Mouse (Mus musculus) embryonic fibroblast, embryonic 13.5 days (primary cell): ENCODE data around the gene Galnt2. TPM values are rescaled to one million over a fixed set of nuclear protein-coding genes. Genes with fewer than 3 reads are reported as not detected.

Source experiments
- H3K27ac ChIP-seq: 2 replicates; pipeline ENCODE4 v1.5.1; 2012; ENCODE audit warnings: low read length, control low read depth, inconsistent platforms; ENCODE audit not compliant: insufficient read depth
- H3K4me1 ChIP-seq: 2 replicates; pipeline ENCODE4 v1.6.1; 2011; ENCODE audit warnings: low read length; ENCODE audit not compliant: control insufficient read depth, insufficient read depth
- H3K4me3 ChIP-seq: 2 replicates; pipeline ENCODE4 v1.5.1; 2011; ENCODE audit warnings: mild to moderate bottlenecking, control low read depth, low read length; ENCODE audit not compliant: insufficient read depth
- CTCF ChIP-seq: IDR thresholded peaks from 2 replicates; pipeline ENCODE4 v1.5.1; 2011; ENCODE audit warnings: mild to moderate bottlenecking, control low read depth, low read length, moderate library complexity, borderline replicate concordance; ENCODE audit not compliant: insufficient read depth
- POLR2A ChIP-seq: IDR thresholded peaks from 2 replicates; pipeline ENCODE4 v1.6.1; 2011; ENCODE audit warnings: low read depth, mild to moderate bottlenecking, control low read depth, low read length, moderate library complexity
- polyA plus RNA-seq: library from polyadenylated mRNA; stranded (reverse); fragments of >200 nt; gene quantifications from 2 replicates; pipeline ENCODE4 v1.2.4, GENCODE M21; 2011; ENCODE audit warnings: low read depth; ENCODE audit not compliant: missing spikeins, insufficient read length

The Galnt2 gene
- polyA plus RNA-seq, 1 experiment, result 20.3 TPM

GRCm38 (mm10) chr8:124375168-124375567 is 144.0 kb downstream of the Galnt2 start:
- TF ChIP-seq CTCF, result no peak
- no peak for TF ChIP-seq POLR2A
- H3K27ac ChIP-seq, result no peak overlapping the region
- H3K4me1 ChIP-seq, result no peaks in the 10 kb centered on the region
- no peak overlapping the region for H3K4me3 ChIP-seq

- TF ChIP-seq POLR2A (no peak), CTCF (no peak)
- no peak overlapping the region for H3K27ac ChIP-seq
- H3K4me3 ChIP-seq, result no peak overlapping the region
- no peaks in the 10 kb centered on the region for H3K4me1 ChIP-seq
These were observed 144.5 kb downstream of the Galnt2 start for GRCm38 (mm10) chr8:124375727-124376126.

GRCm38 (mm10) chr8:124376406-124376805 is 145.2 kb downstream of the Galnt2 start:
- Histone ChIP-seq H3K4me1 (no peaks in the 10 kb centered on the region), H3K4me3 (no peak overlapping the region), H3K27ac (no peak overlapping the region)
- no peak for TF ChIP-seq CTCF
- no peak for TF ChIP-seq POLR2A

- no peak for TF ChIP-seq POLR2A
- TF ChIP-seq CTCF, result no peak
- H3K4me3 ChIP-seq, result no peak overlapping the region
- H3K27ac ChIP-seq, result no peak overlapping the region
- H3K4me1 ChIP-seq, result no peaks in the 10 kb centered on the region
These were observed 148.1 kb downstream of the Galnt2 start for GRCm38 (mm10) chr8:124379289-124379688.

- no peak for TF ChIP-seq POLR2A
- H3K4me3 ChIP-seq, result no peak overlapping the region
- no peaks in the 10 kb centered on the region for H3K4me1 ChIP-seq
- no peak overlapping the region for H3K27ac ChIP-seq
These were observed 151.0 kb downstream of the Galnt2 start for GRCm38 (mm10) chr8:124382235-124382634.

- TF ChIP-seq CTCF, result no peak
- TF ChIP-seq POLR2A, result no peak
- H3K4me1 ChIP-seq, result no peaks in the 10 kb centered on the region
- no peak overlapping the region for H3K4me3 ChIP-seq
- no peak overlapping the region for H3K27ac ChIP-seq
These were observed 153.1 kb downstream of the Galnt2 start for GRCm38 (mm10) chr8:124384336-124384735.

- no peak overlapping the region for H3K27ac ChIP-seq
- TF ChIP-seq CTCF (no peak), POLR2A (no peak)
These were observed 155.2 kb downstream of the Galnt2 start for GRCm38 (mm10) chr8:124386225-124386899.

GRCm38 (mm10) chr8:124389495-124389894 is 158.3 kb downstream of the Galnt2 start:
- no peaks in the 10 kb centered on the region for H3K4me1 ChIP-seq
- TF ChIP-seq POLR2A, result no peak
- no peak for TF ChIP-seq CTCF
- H3K27ac ChIP-seq, result no peak overlapping the region

More at GRCm38 (mm10) chr8:124386225-124386899, 155.2 kb downstream of the Galnt2 start:
- Histone ChIP-seq H3K4me3 (no peak overlapping the region), H3K4me1 (no peaks in the 10 kb centered on the region)

GRCm38 (mm10) chr8:124391191-124391590 is 160.0 kb downstream of the Galnt2 start:
- no peak overlapping the region for H3K4me3 ChIP-seq
- no peaks in the 10 kb centered on the region for H3K4me1 ChIP-seq
- TF ChIP-seq CTCF, result no peak
- TF ChIP-seq POLR2A, result no peak
- no peak overlapping the region for H3K27ac ChIP-seq

More at GRCm38 (mm10) chr8:124389495-124389894, 158.3 kb downstream of the Galnt2 start:
- no peak overlapping the region for H3K4me3 ChIP-seq

- TF ChIP-seq CTCF, result no peak
- TF ChIP-seq POLR2A, result no peak
- H3K4me1 ChIP-seq, result no peaks in the 10 kb centered on the region
- H3K4me3 ChIP-seq, result no peak overlapping the region
- no peak overlapping the region for H3K27ac ChIP-seq
These were observed 161.3 kb downstream of the Galnt2 start for GRCm38 (mm10) chr8:124392271-124393012.

- TF ChIP-seq POLR2A, result no peak
- no peak for TF ChIP-seq CTCF
- H3K4me1 ChIP-seq, result no peaks in the 10 kb centered on the region
- no peak overlapping the region for H3K4me3 ChIP-seq
- H3K27ac ChIP-seq, result no peak overlapping the region
These were observed 161.8 kb downstream of the Galnt2 start for GRCm38 (mm10) chr8:124393013-124393412.
